Mouse (Mus musculus) spleen, postnatal 4 days (tissue): Measurements from ENCODE around the gene Drosha.
"Not testable (repeated sequence)": the region's sequence is repeated elsewhere in the genome, so short reads cannot be mapped to it uniquely, and the experiment has no call there.

Experiments
- DNase-seq, 2 experiments: peaks; one replicate each; pipeline ENCODE4 v3.0.0; 2022; ENCODE audit warnings: low spot score in 2 of 2

The Drosha gene

GRCm38 (mm10) chr15:12884855-12885254 lies 60.2 kb downstream of the Drosha start:
- no peak for DNase-seq

DNA sequence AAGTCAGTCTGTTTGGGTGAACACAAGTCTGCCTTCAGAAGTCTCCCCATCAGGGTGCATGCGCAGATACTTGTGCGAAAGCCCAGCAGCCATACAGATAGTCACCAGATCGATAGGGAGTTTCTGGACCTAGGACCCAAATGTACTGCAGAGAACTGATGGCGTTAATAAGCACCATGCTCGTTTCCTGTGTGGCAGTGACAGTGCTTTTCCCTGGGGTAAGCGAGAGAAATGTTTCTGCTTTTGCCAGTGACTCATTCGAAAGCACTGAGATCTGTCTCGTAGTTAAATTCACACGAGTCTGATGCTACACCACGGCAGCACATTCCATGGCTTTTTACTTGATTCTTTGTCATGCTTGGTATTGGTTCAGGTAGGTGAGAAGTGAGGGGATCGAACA lies 60.7 kb downstream of the Drosha start:
- no peak for DNase-seq

- no peak for DNase-seq
Measured at GRCm38 (mm10) chr15:12887206-12887605, 62.6 kb downstream of the Drosha start.

DNA sequence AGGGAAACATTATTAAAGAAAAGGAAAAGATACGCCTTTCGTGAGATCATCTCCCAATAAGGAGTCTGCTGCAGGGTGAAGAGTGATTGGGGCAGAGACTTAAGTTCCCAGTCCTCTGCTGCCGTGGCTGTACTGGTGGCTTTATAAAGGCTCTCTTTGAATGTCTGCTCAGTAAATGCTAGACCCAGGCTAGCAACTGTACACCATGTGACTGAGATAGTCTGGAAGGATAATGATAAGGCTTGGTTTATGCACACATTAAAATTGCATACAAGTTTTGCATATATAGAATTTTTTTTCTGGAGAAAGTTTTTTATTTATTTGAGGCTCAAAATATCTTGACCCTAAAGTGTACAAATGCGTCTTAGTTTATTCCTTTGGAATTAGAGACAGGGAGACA lies 63.7 kb downstream of the Drosha start:
- DNase-seq = no peak

DNA sequence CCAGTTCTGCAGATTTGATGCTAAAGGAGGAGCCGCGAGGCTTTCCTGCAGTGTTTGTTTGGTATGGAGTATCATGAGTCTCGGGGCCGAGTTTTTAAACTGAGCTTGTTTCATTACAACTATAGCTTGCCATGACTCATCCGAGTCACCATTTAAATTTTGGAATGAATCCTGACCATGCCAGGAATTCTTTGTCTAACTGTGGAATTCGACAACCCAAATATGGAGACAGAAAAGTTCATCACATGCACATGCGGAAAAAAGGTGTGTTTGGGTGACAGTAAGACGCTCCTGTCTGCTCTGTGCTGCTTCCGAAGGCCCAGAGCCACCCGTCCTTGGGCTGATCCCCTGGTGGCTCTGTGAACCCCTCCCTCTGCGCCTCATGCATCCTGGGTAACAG lies 65.3 kb downstream of the Drosha start:
- no peak for DNase-seq

DNA sequence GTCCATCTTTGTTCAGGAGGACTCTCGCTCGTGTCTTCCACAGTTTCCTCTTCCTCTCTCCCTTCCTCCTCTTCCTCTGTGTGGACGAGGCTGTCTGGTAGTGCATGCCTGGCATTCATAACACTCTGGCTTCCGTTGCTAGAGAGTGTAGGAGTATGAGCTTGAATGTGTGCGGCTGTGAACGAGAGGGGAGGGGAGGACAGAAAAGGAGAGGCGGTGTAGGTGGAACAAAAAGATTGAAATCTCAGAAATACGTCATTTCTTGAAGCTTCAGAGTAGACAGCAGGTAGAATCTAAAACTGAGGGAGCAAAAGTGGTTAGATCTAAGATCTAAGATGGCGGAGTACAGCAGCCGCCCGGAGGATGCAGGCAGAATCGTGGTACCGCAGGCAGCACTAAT lies 70.8 kb downstream of the Drosha start:
- DNase-seq = no peak

- no peak for DNase-seq
Measured at GRCm38 (mm10) chr15:12896022-12897009, 71.7 kb downstream of the Drosha start.

DNA sequence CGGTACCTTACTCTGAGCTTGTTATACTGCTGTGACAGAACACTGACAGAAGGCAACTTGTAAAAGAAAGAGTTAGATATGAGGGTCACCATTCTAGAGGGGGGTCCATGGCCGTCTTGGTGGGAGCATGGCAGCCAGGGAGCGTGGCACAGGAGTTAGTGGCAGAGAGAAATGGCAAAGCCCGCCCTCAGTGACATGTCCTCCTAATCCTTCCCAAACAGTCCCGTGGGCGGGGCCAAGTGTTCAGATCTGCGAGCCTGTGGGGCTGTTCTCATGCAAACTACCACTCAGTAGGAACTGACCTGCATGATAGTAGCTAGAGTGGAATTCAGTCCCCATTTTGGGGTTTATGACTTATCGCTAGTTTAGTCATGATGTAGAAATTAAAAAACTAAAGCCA lies 73.2 kb downstream of the Drosha start:
- DNase-seq = no peak

DNA sequence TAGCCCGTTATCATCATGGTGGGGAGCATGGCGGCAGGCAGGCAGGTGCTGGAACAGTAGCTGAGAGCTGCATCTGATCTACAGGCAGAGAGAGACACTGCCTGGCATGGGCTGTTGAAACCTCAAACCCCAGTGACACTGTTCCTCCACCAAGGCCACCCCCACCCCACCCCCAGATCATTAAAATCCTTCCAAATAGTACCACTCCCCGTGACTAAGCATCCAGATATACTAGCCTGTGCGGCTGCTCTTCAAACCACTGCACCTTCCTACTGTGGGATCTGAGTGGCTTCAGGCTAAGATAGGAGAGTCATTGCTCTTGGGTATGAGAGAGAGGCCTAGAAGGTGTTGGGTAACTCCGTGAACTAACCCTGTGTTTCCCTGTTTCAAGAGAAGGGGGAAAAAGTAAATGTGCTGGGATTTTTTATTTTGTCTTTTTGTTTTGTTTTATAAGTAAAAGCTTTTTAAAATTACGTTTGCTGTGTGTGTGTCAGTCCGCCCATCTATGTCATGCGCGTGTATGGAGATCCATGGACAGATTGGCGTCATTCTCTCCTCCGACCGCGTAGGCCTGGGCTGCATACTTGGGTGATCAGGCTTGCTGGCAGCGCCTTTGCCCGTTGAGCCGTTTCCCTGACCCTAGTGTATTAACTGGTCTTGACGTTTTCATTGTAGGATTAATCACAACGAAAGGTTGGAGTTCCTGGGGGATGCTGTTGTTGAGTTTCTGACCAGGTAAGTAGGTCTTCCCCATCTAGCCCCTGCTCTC lies 76.0 kb downstream of the Drosha start:
- DNase-seq = no peak

DNA sequence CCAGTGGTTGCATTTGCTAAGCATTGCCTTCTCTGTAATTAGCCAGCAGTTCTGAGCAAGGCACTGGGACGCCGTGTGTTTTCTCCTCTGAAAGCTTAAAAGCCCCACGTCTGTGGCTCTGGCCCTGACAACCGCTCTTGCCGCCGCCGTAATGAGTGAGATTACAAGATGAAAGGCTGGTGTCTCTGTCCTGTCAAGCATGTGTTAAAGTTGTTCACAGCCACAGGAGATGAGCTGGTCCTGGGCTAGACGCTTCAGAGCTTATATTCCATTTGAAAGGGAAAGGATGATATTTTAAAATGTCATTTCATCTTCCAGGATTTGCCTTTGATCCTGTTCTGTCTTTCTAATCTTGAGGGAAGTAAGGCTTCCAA lies 76.6 kb downstream of the Drosha start:
- no peak for DNase-seq

DNA sequence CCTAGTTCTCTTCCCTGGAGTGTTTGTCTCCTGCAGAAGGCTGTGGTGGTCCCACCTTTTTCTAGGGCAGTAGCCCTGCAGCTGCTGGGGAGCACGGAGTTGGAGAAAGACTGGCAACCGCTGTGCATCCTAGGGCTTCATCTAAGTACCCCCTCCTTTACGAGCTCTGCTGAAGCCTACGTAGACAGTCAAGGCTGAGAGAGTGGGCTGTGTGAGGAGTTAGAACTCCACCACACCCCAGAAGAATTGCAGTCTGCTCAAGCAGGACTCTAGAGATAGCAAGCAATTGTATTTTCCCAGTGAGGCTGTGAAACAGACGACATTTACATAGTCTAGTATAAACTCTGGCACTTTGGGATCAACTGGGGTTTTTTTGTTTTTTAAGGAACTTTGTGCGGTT lies 79.8 kb downstream of the Drosha start:
- DNase-seq = no peak

DNA sequence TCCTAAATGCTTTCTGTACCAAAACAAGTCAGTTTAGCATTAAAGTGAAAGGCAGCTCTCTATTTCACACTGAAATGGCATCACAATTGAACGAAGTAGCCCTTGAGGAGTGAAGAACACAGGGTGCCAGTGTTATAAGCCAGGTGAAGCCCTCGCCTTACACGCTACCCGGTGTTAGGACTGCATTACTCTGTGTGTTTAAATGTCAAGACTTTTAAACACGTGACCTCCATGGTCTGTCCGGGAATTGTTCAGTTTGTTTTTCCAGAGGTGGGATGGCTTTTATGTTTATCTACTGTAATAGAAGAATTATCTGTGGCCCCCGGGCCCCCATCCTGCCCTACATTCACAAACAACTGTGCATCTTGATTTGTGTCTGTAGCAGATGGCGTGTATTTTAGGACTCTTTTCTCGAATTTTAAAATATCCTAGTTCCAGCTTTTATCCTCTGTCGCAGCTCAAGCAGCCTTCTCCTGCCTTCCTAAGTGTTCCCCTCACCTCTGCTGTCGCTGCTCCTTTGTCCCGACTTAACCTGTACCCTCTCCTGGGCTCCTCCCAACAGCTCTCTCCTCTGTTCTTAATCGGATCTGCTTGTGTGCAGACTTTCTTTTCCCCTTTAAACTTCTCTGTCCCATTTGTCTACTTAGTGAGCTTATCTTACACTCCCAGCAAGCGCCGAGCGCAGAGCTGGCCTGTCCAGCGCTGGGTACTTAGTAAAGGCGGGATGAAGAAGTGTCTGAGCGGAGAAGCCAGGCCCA lies 83.5 kb downstream of the Drosha start:
- no peak for DNase-seq

- no peak for DNase-seq
Measured at GRCm38 (mm10) chr15:12908720-12909028, 84.1 kb downstream of the Drosha start.

GRCm38 (mm10) chr15:12909171-12909570 lies 84.6 kb downstream of the Drosha start:
- no peak for DNase-seq

- DNase-seq = no peak
Measured at GRCm38 (mm10) chr15:12911082-12911481, 86.5 kb downstream of the Drosha start.

GRCm38 (mm10) chr15:12916314-12916815 lies 91.8 kb downstream of the Drosha start:
- DNase-seq = no peak

DNA sequence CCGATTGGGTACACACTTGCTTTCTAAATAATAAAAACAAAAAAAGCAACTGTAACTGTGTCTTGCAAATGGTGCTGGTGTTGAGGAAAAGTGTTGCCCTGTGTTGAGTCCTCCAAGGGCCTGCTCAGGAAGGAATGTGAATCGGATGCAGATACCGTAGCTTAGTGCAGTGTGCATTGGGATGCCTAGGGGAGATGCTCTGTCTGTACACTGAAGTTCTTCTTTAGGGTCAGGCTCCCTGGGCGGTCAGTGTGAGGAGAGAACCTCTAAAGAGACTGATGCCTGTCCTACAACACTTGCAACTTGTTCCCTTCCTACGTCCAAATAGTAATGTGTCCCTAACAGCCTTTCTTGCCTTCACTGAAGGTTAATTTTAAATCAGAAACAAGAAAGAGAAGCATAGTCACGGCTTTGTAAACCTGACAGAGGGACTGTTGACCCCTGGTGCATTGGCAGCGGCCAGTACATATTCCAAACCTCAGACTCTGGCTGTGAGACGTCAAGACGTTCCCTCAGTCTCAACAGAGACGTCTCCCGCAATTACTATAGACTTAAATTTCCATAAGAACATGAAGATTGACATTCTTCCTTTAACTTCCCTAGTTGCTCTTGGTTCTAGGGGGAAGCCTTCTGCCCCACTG lies 94.8 kb downstream of the Drosha start:
- DNase-seq = not testable (repeated sequence)

GRCm38 (mm10) chr15:12919967-12920870 lies 95.6 kb downstream of the Drosha start:
- no peak for DNase-seq

DNA sequence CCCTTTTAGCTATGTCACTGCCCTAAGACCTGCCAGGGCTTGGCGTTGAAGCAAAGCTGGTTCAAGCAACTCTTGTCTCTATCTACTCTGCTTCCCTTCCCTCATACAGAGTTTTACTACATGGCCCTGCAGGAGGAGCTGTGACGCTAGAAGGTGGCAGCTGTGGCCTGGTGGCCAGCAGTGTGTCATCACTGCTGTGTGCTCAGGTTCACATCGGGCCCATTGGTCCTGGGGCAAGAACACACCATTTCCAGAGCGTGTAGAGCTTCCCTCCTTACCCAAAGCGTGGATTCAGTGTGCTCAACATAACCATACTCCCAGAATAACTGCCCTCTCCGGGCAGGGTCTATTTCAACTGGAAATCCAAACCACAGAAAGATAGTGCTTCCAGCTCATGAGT lies 97.3 kb downstream of the Drosha start:
- DNase-seq = no peak

- DNase-seq = no peak
Measured at GRCm38 (mm10) chr15:12923826-12924225, 99.2 kb downstream of the Drosha start.

- no peak for DNase-seq
Measured at GRCm38 (mm10) chr15:12931481-12931880, 106.9 kb downstream of the Drosha start.
